Mouse (Mus musculus): Measurements from ENCODE around the gene Hipk2.

The Hipk2 gene

DNA sequence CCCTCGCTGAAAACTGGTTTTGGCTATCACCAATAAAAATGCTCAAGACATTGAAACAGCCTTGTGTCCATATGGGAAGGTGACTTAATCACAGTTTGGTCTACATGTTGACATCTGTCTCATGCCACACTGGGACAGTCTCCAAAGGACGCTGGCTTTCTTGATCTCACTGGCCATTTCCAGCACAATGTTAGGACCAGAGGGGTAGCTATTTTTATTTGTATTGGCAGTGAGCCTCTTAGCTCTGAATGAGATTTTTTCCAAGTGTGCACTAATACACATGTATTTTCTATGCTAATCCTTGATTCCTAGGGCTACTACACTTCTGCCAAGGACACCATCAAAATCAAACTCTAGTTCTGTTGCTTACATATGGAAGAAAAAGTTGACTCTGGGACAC lies 120.8 kb downstream of the Hipk2 start:
- no peak for DNase-seq (ENCODE audit: low read depth, low spot score)

DNA sequence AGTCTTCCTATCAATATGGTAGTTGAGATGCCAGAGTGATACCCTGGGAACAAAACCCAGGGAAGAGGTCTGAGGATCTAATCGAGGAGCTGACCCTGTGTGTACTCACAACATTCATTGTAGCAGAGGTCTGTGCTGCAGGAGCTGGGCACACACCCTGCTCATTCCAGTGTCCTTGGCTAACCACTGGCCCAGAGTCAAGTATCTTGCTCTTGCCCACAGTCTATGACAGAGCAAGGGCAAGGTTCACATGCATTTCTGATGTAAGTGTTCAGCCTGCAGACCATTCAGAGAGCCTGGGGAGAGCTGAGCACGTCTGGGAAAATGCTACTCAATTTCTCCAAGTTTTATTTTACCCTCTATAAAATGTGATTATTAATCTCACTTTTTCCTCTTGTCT lies 122.2 kb downstream of the Hipk2 start:
- no peak for DNase-seq (ENCODE audit: low read depth, low spot score)

DNA sequence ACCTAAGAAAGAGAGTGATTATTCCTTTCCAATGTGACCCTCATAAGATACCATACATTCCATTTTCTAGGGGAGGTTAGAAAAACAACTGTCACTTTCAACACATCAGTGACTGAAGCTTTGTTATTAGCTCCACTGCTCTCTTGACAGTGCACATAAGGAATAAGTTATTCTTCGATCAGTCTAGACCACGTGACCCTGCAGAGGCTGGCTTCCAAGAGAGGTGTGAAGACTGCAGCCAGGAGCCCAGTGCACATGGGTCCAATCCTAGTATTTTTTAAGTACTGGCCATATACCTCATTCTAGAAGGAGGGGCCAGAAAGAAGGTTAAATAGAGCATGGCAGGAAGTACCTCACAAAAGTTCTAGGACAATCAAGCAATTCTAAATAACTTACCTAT lies 122.9 kb downstream of the Hipk2 start:
- no peak for DNase-seq (ENCODE audit: low read depth, low spot score)

- DNase-seq (ENCODE audit: low read depth, low spot score): no peak
Observed at GRCm38 (mm10) chr6:38752495-38752894, 123.5 kb downstream of the Hipk2 start.

DNA sequence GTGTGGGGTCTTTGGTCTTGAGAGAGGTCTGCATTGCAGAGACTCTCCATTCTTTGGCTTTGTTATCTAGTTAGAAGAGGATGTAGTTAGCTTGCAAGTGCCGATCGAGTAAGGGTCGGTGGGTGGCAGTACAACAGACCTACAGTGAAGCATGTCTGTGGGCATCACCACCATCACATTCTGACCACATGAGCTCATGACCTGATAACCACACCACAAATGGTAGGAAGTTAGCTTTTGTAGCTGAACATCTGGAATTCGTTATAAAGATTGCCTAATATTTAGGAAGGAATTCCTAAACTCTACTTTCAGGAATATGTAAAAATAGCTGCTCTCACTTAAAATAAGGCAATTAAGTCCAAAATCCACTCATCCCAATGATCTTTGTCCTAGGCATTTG lies 127.9 kb downstream of the Hipk2 start:
- no peak for DNase-seq (ENCODE audit: low read depth, low spot score)

GRCm38 (mm10) chr6:38743351-38743750 lies 132.6 kb downstream of the Hipk2 start:
- no peak for DNase-seq (ENCODE audit: low read depth, low spot score)

DNA sequence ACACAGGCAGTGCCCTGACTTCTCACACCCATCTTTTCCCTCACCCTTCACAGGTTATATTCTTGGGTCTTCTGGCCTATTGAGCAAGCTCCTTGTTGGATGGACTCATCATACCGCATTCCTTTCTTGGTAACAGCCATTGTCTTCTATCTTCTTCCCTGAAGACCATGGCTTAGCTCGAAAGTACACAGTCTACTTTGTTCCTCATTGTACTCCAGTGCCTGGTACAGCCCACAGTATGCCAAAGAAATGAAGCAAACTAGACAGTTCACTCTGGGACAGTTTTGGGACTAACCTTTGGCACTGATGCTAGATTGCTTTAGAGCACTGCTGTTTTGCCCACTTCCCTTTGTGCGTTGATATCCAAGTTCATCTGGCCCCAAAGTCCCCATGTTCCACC lies 133.5 kb downstream of the Hipk2 start:
- DNase-seq (ENCODE audit: low read depth, low spot score): no peak

- DNase-seq (ENCODE audit: low read depth, low spot score): no peak
Observed at GRCm38 (mm10) chr6:38741024-38741423, 134.9 kb downstream of the Hipk2 start.

DNA sequence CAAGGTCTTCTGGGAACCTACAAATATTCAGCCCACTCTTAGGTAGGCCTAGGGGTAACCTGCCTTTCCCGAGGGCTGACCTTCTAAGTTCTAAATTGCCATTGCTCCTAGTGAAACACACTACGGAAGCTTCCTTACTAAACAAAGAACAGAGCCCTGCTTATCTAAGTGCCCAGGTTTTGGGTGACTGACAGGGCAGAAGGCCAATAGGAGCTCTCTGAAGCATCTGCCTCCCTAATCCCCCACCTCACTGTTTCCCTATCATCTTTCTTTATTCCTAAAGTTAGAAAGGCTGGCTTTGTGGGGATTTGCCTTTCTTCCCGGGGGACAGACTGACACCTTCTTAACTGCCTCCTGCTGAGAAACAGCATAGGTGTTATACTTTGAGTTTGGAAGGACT lies 136.7 kb downstream of the Hipk2 start:
- DNase-seq (ENCODE audit: low read depth, low spot score): peak; percentile 11

DNA sequence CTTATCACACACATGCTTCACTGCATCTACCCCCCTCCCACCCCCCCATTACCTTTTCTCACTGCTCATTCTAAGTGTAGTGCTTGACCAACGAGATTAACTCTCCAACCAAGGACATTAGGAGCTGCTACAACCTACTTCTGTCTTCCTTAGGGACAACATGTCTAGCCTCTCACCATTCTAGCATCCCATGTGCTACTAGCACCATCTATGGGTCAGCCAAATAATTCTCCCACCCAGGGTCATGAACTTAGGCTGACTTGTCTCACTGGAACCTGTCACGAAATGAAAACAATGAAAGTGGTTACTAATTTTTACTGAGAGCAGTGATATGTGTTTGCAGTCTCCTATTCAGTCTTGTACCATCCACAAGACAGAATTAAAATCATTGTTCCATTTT lies 138.2 kb downstream of the Hipk2 start:
- DNase-seq (ENCODE audit: low read depth, low spot score): peak; percentile 25

GRCm38 (mm10) chr6:38736240-38736639 lies 139.7 kb downstream of the Hipk2 start:
- DNase-seq (ENCODE audit: low read depth, low spot score): peak; percentile 75

DNA sequence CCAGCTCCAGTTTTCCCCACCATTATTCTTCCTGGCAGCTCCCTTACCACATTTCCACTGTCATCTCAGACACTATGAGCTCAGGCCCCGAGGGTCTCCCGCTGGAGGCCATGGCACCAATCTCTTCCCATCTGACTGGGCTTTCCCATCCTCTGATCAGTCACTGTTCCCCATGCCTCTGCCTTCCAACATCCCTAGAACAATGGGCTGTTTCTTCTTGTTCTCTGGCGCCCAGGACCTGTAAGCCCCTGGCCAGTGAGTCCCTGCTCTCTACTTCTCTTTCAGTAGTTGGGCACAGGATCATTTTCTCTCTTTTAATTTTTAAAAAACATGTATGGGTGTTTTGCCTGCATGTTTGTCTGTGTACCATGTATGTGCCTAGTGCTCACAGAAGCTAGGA lies 143.3 kb downstream of the Hipk2 start:
- no peak for DNase-seq (ENCODE audit: low read depth, low spot score)

DNA sequence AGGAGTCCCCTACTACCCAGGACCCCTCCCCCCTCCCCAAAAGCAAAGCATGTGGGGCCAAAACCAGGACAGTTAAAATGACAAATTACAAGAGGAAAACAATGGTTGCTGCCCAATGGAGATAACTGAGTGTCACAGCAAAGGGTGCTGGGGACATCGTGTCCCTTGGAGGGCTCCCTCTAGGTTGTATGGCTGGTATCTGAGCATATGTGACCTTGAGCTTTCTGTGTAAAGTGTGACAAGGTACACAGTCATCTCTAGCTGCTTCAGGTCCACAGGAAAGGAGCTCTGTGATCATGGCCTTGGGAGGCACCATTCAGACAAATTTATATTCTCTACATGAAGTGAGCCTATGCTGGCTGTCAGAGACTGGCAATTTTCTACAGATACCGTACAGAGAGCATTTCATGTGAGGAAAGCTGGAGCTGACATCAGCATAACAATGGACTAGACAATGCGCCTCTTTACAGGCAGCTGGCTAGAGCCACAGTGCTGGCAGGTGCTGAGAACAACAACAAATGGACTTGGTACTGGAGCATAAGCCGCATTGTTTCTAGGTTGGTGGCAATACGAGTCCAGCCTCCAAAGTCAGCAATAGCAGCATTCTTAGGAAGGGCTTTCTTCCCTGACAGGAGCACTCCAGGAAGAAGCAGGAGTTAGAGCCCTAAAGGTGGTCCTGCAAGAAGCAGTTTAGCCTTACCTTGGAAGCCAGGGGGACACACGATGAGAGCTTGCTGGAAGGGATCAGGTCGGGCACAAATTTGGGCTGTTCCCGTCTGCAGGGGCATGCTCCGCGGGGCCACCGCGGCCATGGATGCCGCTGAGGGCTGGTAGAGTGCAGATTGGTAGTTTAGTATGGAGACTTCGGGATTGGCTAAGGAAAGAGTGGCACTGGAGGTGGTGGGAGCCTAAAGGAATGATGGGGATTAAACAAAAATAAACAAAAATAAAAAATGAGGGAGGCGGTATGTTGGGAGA lies 145.5 kb downstream of the Hipk2 start:
- peak; percentile 93 for DNase-seq (ENCODE audit: low read depth, low spot score)

- no peak for DNase-seq (ENCODE audit: low read depth, low spot score)
Observed at GRCm38 (mm10) chr6:38725515-38725914, 150.4 kb downstream of the Hipk2 start.

DNA sequence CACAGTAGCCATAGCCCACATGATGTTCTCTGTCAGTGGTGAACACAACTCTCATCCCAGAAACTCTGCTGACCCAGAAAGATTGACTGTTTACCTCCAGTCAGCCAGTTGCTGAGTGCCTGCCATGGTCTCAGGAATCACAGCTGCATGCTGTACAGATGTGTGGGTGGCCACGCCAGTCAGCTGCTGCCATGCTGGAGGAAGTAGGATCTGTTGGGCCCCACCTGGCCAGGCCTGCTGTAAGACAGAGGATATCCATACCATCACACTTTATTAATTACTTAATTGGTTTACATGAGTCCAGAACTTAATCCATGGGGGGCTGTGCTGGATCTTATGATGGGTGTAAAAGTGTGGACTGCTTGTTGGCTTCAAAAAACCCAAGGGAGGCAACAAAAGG lies 154.6 kb downstream of the Hipk2 start:
- no peak for DNase-seq (ENCODE audit: low read depth, low spot score)

GRCm38 (mm10) chr6:38719229-38719628 lies 156.7 kb downstream of the Hipk2 start:
- DNase-seq (ENCODE audit: low read depth, low spot score): no peak

GRCm38 (mm10) chr6:38718625-38719024 lies 157.3 kb downstream of the Hipk2 start:
- no peak for DNase-seq (ENCODE audit: low read depth, low spot score)

DNA sequence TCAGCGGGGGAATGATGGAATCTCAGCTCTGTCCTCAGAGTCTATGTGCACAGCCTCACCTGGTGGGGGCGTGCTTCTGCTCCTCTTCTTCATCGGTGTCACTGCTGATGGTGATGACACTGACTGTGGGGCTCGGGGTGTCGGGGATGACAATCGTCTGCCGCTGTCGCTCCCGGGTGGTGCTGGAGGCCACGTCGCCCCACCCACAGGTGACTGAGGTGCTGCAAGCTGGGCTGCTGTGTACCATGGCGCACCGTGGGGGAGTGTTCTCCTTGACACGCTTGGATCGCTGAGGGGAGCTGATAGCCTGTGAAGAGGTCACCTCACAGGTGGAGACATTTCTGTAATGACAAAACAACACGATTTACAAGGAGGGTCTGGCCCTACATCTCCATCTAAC lies 160.1 kb downstream of the Hipk2 start:
- no peak for DNase-seq (ENCODE audit: low read depth, low spot score)

DNA sequence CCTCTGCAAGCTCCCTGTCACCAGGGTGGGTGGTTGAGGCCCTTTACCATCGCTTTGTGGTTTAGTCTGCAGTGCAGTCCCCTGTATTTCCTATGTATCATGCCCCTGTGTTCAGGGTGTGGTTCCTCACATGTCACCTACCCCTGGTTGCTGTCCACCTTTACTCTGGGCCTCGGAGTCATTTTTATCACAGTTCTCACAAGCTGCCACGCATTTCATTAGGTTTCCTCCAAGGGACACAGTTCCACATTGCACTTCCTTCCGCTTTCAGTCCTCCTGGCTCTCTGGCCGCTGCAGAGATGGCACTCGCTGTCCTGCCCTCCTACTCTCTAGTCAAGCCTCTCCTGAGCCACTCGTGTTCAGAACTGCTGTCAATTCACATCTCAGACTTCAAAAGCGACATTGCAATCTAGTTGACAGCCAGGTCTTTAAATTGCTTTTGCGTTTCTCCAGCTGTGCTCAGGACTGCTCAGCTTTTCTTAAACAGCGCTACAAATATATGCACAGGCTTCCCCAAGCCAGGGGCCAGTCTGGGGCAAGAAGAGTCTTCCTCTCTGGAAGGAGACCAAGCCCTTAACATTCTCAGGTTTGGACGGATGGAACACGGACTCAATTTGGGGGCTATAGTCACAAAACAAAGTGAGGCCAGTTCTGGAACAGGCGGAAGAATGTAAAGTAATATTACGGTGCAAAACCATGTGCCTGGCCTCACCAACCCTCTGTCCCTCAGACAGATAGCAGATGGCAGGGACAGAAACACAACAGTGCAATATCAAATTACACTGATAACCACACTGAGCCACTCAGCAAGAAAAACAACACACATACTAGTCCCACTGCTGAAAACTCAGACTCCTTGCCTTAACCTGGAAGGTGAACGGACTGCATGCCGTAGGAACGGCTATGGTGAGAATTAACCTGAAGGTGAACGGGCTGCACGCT lies 161.7 kb downstream of the Hipk2 start:
- no peak for DNase-seq (ENCODE audit: low read depth, low spot score)

- DNase-seq (ENCODE audit: low read depth, low spot score): no peak
Observed at GRCm38 (mm10) chr6:38710449-38710848, 165.5 kb downstream of the Hipk2 start.

DNA sequence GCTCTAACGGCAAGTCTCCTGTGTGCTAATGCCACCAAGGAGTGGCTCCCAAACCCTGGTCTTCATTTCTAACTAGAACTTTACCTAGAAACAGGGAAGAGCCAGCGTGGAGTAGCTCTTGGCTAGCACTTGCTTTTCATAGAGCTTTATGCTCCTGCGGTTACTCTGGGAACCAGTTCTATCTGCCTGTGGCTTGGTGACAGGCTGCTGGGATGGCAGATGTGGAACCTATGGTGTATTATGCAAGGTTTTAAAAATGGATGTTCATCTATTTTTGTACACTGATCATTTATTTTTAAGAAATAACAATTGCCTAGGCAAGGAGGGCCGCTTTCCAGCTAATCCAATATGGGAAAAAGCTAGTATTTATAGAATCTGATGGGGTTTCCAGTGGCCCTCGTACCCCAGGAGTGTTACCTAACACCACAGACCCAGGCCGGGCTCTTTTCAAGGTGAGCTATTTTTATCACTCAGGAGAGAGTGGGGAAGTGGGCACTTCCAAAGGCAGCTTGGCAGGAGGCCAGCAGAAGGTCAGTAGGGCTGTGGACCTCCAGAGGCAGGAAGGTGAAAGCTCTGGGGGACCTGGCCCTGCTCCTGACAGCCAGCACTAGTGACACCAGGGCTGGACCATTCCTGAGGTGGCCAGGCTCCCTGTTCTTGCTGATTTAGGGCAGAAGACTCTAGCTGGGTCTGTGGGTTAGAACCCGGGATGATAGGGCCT lies 171.5 kb downstream of the Hipk2 start:
- DNase-seq (ENCODE audit: low read depth, low spot score): no peak

GRCm38 (mm10) chr6:38703526-38703925 lies 172.4 kb downstream of the Hipk2 start:
- DNase-seq (ENCODE audit: low read depth, low spot score): no peak
